Mouse (Mus musculus) retina, postnatal 7 days (tissue): ENCODE measurements around the gene Ndufaf3.
A peak's percentile ranks its signal among the peaks of the same experiment; 100 is the strongest.
"Not testable (repeated sequence)": the region's sequence is repeated elsewhere in the genome, so short reads cannot be mapped to it uniquely, and the experiment has no call there.

Source experiments
- DNase-seq: peaks from one replicate; pipeline ENCODE4 v3.0.0-alpha.2; 2012; ENCODE audit warnings: low read depth, low spot score

Gene Ndufaf3

GRCm38 (mm10) chr9:108566815-108567776 is at the start of gene Ndufaf3:
TSS of gene Ndufaf3 (minus strand) at chr9:108567434.
- peak; percentile 89 for DNase-seq

GRCm38 (mm10) chr9:108611488-108611887 is 44.3 kb upstream of the Ndufaf3 start:
- no peak for DNase-seq

GRCm38 (mm10) chr9:108608889-108609288 is 41.7 kb upstream of the Ndufaf3 start:
- DNase-seq = no peak

- DNase-seq = not testable (repeated sequence)
Observed at GRCm38 (mm10) chr9:108607929-108608328, 40.7 kb upstream of the Ndufaf3 start.

- no peak for DNase-seq
Observed at GRCm38 (mm10) chr9:108601986-108602385, 34.8 kb upstream of the Ndufaf3 start.

GRCm38 (mm10) chr9:108600011-108600410 is 32.8 kb upstream of the Ndufaf3 start:
- DNase-seq = no peak

GRCm38 (mm10) chr9:108599021-108599566 is 31.9 kb upstream of the Ndufaf3 start:
- DNase-seq = no peak

- DNase-seq = peak; percentile 59
Observed at GRCm38 (mm10) chr9:108596998-108597764, 29.9 kb upstream of the Ndufaf3 start, which contains the start of gene P4htm. TSS of gene P4htm (minus strand) at chr9:108597667.

GRCm38 (mm10) chr9:108594354-108594753 is 27.1 kb upstream of the Ndufaf3 start:
- no peak for DNase-seq

GRCm38 (mm10) chr9:108591462-108591861 is 24.2 kb upstream of the Ndufaf3 start:
- no peak for DNase-seq

GRCm38 (mm10) chr9:108589229-108589628 is 22.0 kb upstream of the Ndufaf3 start:
- DNase-seq = no peak

GRCm38 (mm10) chr9:108587571-108588180 is 20.4 kb upstream of the Ndufaf3 start:
- DNase-seq = peak; percentile 85

- no peak for DNase-seq
Observed at GRCm38 (mm10) chr9:108579344-108579690, 12.1 kb upstream of the Ndufaf3 start.

GRCm38 (mm10) chr9:108578545-108579343 is 11.5 kb upstream of the Ndufaf3 start, which contains the start of gene Wdr6:
TSS of gene Wdr6 (minus strand) at chr9:108578739.
- DNase-seq = peak; percentile 93

- DNase-seq = no peak
Observed at GRCm38 (mm10) chr9:108577934-108578544, 10.8 kb upstream of the Ndufaf3 start.

GRCm38 (mm10) chr9:108577025-108577424 is 9.8 kb upstream of the Ndufaf3 start:
- no peak for DNase-seq

- DNase-seq = no peak
Observed at GRCm38 (mm10) chr9:108575321-108576297, 8.4 kb upstream of the Ndufaf3 start.

- no peak for DNase-seq
Observed at GRCm38 (mm10) chr9:108574921-108575320, 7.7 kb upstream of the Ndufaf3 start.
